Mouse (Mus musculus) ES-Bruce4 (cell line): ENCODE data around the gene Plekha5.

ENCODE experiments used
- CTCF ChIP-seq: IDR thresholded peaks from one replicate; pipeline ENCODE4 v1.8.1; 2011; ENCODE audit warnings: low read depth, low read length
- EP300 ChIP-seq: IDR thresholded peaks from 2 replicates; pipeline ENCODE4 v1.6.1; 2011; ENCODE audit warnings: low read depth, low read length; ENCODE audit not compliant: insufficient read depth
- POLR2A ChIP-seq: IDR thresholded peaks from one replicate; pipeline ENCODE4 v1.8.1; 2011; ENCODE audit warnings: low read length; ENCODE audit not compliant: insufficient read depth

- TF ChIP-seq CTCF: no peak
- no peak for TF ChIP-seq POLR2A
- TF ChIP-seq EP300: no peak
Observed at GRCm38 (mm10) chr6:140606534-140606933, 182.7 kb downstream of the Plekha5 start.
